Mouse (Mus musculus): ENCODE results near the gene Prepl. TPM values are rescaled to one million over a fixed set of nuclear protein-coding genes. Genes with fewer than 3 reads are reported as not detected.

The Prepl gene
- total and polyA plus RNA-seq, 2 experiments, result 7.1 to 14.0 TPM

- H3K36me3 ChIP-seq (ENCODE audit: control insufficient read depth, insufficient read depth, low read length), result no peaks in the 10 kb centered on the region
- no peaks in the 10 kb centered on the region for H3K27me3 ChIP-seq (ENCODE audit: control insufficient read depth, insufficient read depth, low read length)
- H3K4me3 ChIP-seq (ENCODE audit: insufficient read depth, low read depth, low read length), result no peak overlapping the region
- peak overlapping the region; percentile 31; the same call in 1 of the 2 replicates for H3K9ac ChIP-seq (ENCODE audit: low read depth, low read length)
- TF ChIP-seq CTCF (IDR thresholded peaks at IDR 0.05; ENCODE audit: low read depth, low read length) (0 out of 2 replicates have a peak, but pooled peaks have one; percentile 18), POLR2A (IDR thresholded peaks at IDR 0.05; ENCODE audit: extremely low read depth, insufficient read depth, low read length) (no peak)
- DNase-seq (ENCODE audit: extremely low read depth, low read depth, low spot score), result peak; percentile 75
- H3K79me2 ChIP-seq (ENCODE audit: control insufficient read depth, insufficient read depth, low read length), result no peaks in the 10 kb centered on the region
- H3K27ac ChIP-seq (replicated peaks; ENCODE audit: insufficient read depth, low read depth, low read length), result no peak overlapping the region
- H3K4me1 ChIP-seq (ENCODE audit: control insufficient read depth, insufficient read depth, low read length), result peaks cover 17% of the 10 kb centered on the region
- 51% methylated on average over 22 of the region's 22 CpGs for WGBS
Measured at GRCm38 (mm10) chr17:85023247-85024167, 66.5 kb downstream of the Prepl start.

- 80% methylated on average over 3 of the region's 3 CpGs for WGBS
- no peak for DNase-seq (ENCODE audit: extremely low read depth, low read depth, low spot score)
- no peak overlapping the region for H3K9ac ChIP-seq (ENCODE audit: low read depth, low read length)
- no peaks in the 10 kb centered on the region for H3K79me2 ChIP-seq (ENCODE audit: control insufficient read depth, insufficient read depth, low read length)
- H3K4me1 ChIP-seq (ENCODE audit: control insufficient read depth, insufficient read depth, low read length), result peaks cover 10% of the 10 kb centered on the region
- no peaks in the 10 kb centered on the region for H3K27me3 ChIP-seq (ENCODE audit: control insufficient read depth, insufficient read depth, low read length)
- no peak overlapping the region for H3K27ac ChIP-seq (replicated peaks; ENCODE audit: insufficient read depth, low read depth, low read length)
- H3K4me3 ChIP-seq (ENCODE audit: insufficient read depth, low read depth, low read length), result no peak overlapping the region
- TF ChIP-seq POLR2A (IDR thresholded peaks at IDR 0.05; ENCODE audit: extremely low read depth, insufficient read depth, low read length) (no peak), CTCF (IDR thresholded peaks at IDR 0.05; ENCODE audit: low read depth, low read length) (no peak)
- H3K36me3 ChIP-seq (ENCODE audit: control insufficient read depth, insufficient read depth, low read length), result peaks cover 5% of the 10 kb centered on the region; the same call in 1 of the 2 replicates
Measured at GRCm38 (mm10) chr17:85020343-85020742, 69.7 kb downstream of the Prepl start.

- Histone ChIP-seq H3K4me3 (ENCODE audit: insufficient read depth, low read depth, low read length) (no peak overlapping the region), H3K27ac (replicated peaks; ENCODE audit: insufficient read depth, low read depth, low read length) (no peak overlapping the region), H3K4me1 (ENCODE audit: control insufficient read depth, insufficient read depth, low read length) (peaks cover 2% of the 10 kb centered on the region), H3K36me3 (ENCODE audit: control insufficient read depth, insufficient read depth, low read length) (peaks cover 7% of the 10 kb centered on the region), H3K79me2 (ENCODE audit: control insufficient read depth, insufficient read depth, low read length) (no peaks in the 10 kb centered on the region), H3K27me3 (ENCODE audit: control insufficient read depth, insufficient read depth, low read length) (no peaks in the 10 kb centered on the region), H3K9ac (ENCODE audit: low read depth, low read length) (no peak overlapping the region)
- 81% methylated on average over 5 of the region's 5 CpGs for WGBS
- TF ChIP-seq CTCF (IDR thresholded peaks at IDR 0.05; ENCODE audit: low read depth, low read length) (no peak), POLR2A (IDR thresholded peaks at IDR 0.05; ENCODE audit: extremely low read depth, insufficient read depth, low read length) (no peak)
- no peak for DNase-seq (ENCODE audit: extremely low read depth, low read depth, low spot score)
Measured at GRCm38 (mm10) chr17:85018794-85019193, 71.2 kb downstream of the Prepl start.

GRCm38 (mm10) chr17:85018344-85018743 is 71.7 kb downstream of the Prepl start:
- no peak overlapping the region for H3K9ac ChIP-seq (ENCODE audit: low read depth, low read length)
- 93% methylated on average over 3 of the region's 3 CpGs for WGBS
- H3K4me3 ChIP-seq (ENCODE audit: insufficient read depth, low read depth, low read length), result no peak overlapping the region
- TF ChIP-seq CTCF (IDR thresholded peaks at IDR 0.05; ENCODE audit: low read depth, low read length), result no peak
- peaks cover 2% of the 10 kb centered on the region; the same call in 1 of the 2 replicates for H3K79me2 ChIP-seq (ENCODE audit: control insufficient read depth, insufficient read depth, low read length)
- H3K27me3 ChIP-seq (ENCODE audit: control insufficient read depth, insufficient read depth, low read length), result no peaks in the 10 kb centered on the region
- H3K36me3 ChIP-seq (ENCODE audit: control insufficient read depth, insufficient read depth, low read length), result peaks cover 10% of the 10 kb centered on the region
- peaks cover 2% of the 10 kb centered on the region; the same call in 1 of the 2 replicates for H3K4me1 ChIP-seq (ENCODE audit: control insufficient read depth, insufficient read depth, low read length)
- H3K27ac ChIP-seq (replicated peaks; ENCODE audit: insufficient read depth, low read depth, low read length), result no peak overlapping the region
- DNase-seq (ENCODE audit: extremely low read depth, low read depth, low spot score), result no peak

GRCm38 (mm10) chr17:85014632-85015031 is 75.4 kb downstream of the Prepl start:
- H3K4me3 ChIP-seq (ENCODE audit: insufficient read depth, low read depth, low read length), result no peak overlapping the region
- H3K79me2 ChIP-seq (ENCODE audit: control insufficient read depth, insufficient read depth, low read length), result peaks cover 5% of the 10 kb centered on the region
- H3K36me3 ChIP-seq (ENCODE audit: control insufficient read depth, insufficient read depth, low read length), result peaks cover 26% of the 10 kb centered on the region
- DNase-seq (ENCODE audit: extremely low read depth, low read depth, low spot score), result no peak
- H3K27me3 ChIP-seq (ENCODE audit: control insufficient read depth, insufficient read depth, low read length), result no peaks in the 10 kb centered on the region
- WGBS, result 93% methylated on average over 3 of the region's 3 CpGs
- no peak overlapping the region for H3K9ac ChIP-seq (ENCODE audit: low read depth, low read length)
- H3K4me1 ChIP-seq (ENCODE audit: control insufficient read depth, insufficient read depth, low read length), result no peaks in the 10 kb centered on the region
- no peak overlapping the region for H3K27ac ChIP-seq (replicated peaks; ENCODE audit: insufficient read depth, low read depth, low read length)
- TF ChIP-seq POLR2A (IDR thresholded peaks at IDR 0.05; ENCODE audit: extremely low read depth, insufficient read depth, low read length) (no peak), CTCF (IDR thresholded peaks at IDR 0.05; ENCODE audit: low read depth, low read length) (no peak)

GRCm38 (mm10) chr17:85013485-85013884 is 76.6 kb downstream of the Prepl start:
- DNase-seq (ENCODE audit: extremely low read depth, low read depth, low spot score), result no peak
- 91% methylated on average over 6 of the region's 6 CpGs for WGBS

More at GRCm38 (mm10) chr17:85013485-85013884, 76.6 kb downstream of the Prepl start:
- Histone ChIP-seq H3K27me3 (ENCODE audit: control insufficient read depth, insufficient read depth, low read length) (no peaks in the 10 kb centered on the region), H3K36me3 (ENCODE audit: control insufficient read depth, insufficient read depth, low read length) (peaks cover 28% of the 10 kb centered on the region), H3K79me2 (ENCODE audit: control insufficient read depth, insufficient read depth, low read length) (peaks cover 5% of the 10 kb centered on the region), H3K27ac (replicated peaks; ENCODE audit: insufficient read depth, low read depth, low read length) (no peak overlapping the region), H3K4me3 (ENCODE audit: insufficient read depth, low read depth, low read length) (no peak overlapping the region), H3K9ac (ENCODE audit: low read depth, low read length) (no peak overlapping the region), H3K4me1 (ENCODE audit: control insufficient read depth, insufficient read depth, low read length) (no peaks in the 10 kb centered on the region)
- TF ChIP-seq POLR2A (IDR thresholded peaks at IDR 0.05; ENCODE audit: extremely low read depth, insufficient read depth, low read length) (no peak), CTCF (IDR thresholded peaks at IDR 0.05; ENCODE audit: low read depth, low read length) (no peak)

Other genes with a start within 250 kb of the Prepl start
- 83.6 and 84.0 TPM in 2 replicates for gene Ppm1b, start 133.5 kb downstream of the Prepl start, total RNA-seq (2014; rRNA removed)
- 32.6 and 44.7 TPM in 2 replicates for gene Ppm1b, start 133.5 kb downstream of the Prepl start, polyA plus RNA-seq (2012; rRNA removed)
- gene Slc3a1, start 61.9 kb downstream of the Prepl start, total RNA-seq (2014; rRNA removed), result 50.2 and 111 TPM in 2 replicates
- gene Slc3a1, start 61.9 kb downstream of the Prepl start, polyA plus RNA-seq (2012; rRNA removed), result 16.3 and 20.0 TPM in 2 replicates
- 1.5 and 2.0 TPM in 2 replicates for gene Camkmt, start 311 bp upstream of the Prepl start, total RNA-seq (2014; rRNA removed)
- gene Camkmt, start 311 bp upstream of the Prepl start, polyA plus RNA-seq (2012; rRNA removed), result 1.3 and 1.7 TPM in 2 replicates